Comparison of ENCODE assay signal across 19 mouse cellular contexts in genomic region chr16:18078314-18079015, GRCm38 (mm10). TPM values are rescaled to one million over a fixed set of nuclear protein-coding genes. Genes with fewer than 3 reads are reported as not detected.
A peak's percentile ranks its signal among the peaks of the same experiment; 100 is the strongest.
DNase-seq lines count a peak whose midpoint lies in the region; ATAC-seq lines count a peak whose summit lies in the region.
"Had no signal": no experiment of that assay in that cellular context is flagged by ENCODE, and none has a peak within 500 bp of the region (broad histone marks: within the 10 kb centered on the region; RNA-seq: fewer than 3 reads in every experiment).

No protein-coding gene starts in this region.

- peaks cover 3% of the 10 kb centered on the region; the same call in 1 of the 2 replicates for H3K36me3 ChIP-seq in heart, embryonic 10.5 days
- H3K36me3 ChIP-seq in heart, embryonic 11.5 days (ENCODE audit: control insufficient read depth, insufficient read depth, low read length): no peaks in the 10 kb centered on the region
- H3K36me3 ChIP-seq: forebrain, embryonic 15.5 days; heart, embryonic 13.5 days; hindbrain, embryonic 15.5 days had no signal

- H3K27ac ChIP-seq in heart, embryonic 10.5 days: no peak overlapping the region
- no peak overlapping the region for H3K27ac ChIP-seq in heart, embryonic 11.5 days (ENCODE audit: low read depth, low read length)
- H3K27ac ChIP-seq: embryonic facial prominence, embryonic 13.5 days; forebrain, embryonic 15.5 days; heart, embryonic 13.5 days; hindbrain, embryonic 15.5 days had no signal

- H3K4me2 ChIP-seq in heart, embryonic 11.5 days: no peak overlapping the region
- H3K4me2 ChIP-seq: embryonic facial prominence, embryonic 13.5 days; forebrain, embryonic 15.5 days; heart, embryonic 13.5 days; hindbrain, embryonic 15.5 days had no signal

- no peak overlapping the region for H3K9ac ChIP-seq in heart, embryonic 11.5 days (ENCODE audit: low read depth, low read length)
- H3K9ac ChIP-seq: embryonic facial prominence, embryonic 13.5 days; forebrain, embryonic 15.5 days; heart, embryonic 13.5 days; hindbrain, embryonic 15.5 days had no signal

- H3K4me1 ChIP-seq in heart, embryonic 10.5 days: peaks cover 8% of the 10 kb centered on the region; the same call in 1 of the 2 replicates
- H3K4me1 ChIP-seq in heart, embryonic 11.5 days (ENCODE audit: control insufficient read depth, insufficient read depth, low read length): 0 out of 2 replicates have a peak, but pooled peaks cover 3% of the 10 kb centered on the region
- H3K4me1 ChIP-seq: embryonic facial prominence, embryonic 13.5 days; forebrain, embryonic 15.5 days had no signal

- H3K27me3 ChIP-seq in heart, embryonic 10.5 days (ENCODE audit: insufficient read depth, poor library complexity, severe bottlenecking): no peaks in the 10 kb centered on the region
- no peaks in the 10 kb centered on the region for H3K27me3 ChIP-seq in heart, embryonic 11.5 days (ENCODE audit: control insufficient read depth, insufficient read depth, low read length)
- H3K27me3 ChIP-seq: embryonic facial prominence, embryonic 13.5 days; forebrain, embryonic 15.5 days; heart, embryonic 13.5 days; hindbrain, embryonic 15.5 days; Patski had no signal

- DNase-seq in heart, adult 11 months: peak; percentile 97
- DNase-seq in heart, embryonic 10.5 days (ENCODE audit: low spot score): no peak
- DNase-seq in heart, adult 9 months (ENCODE audit: low spot score in 2 of 2): peak; percentile 38 to 48
- DNase-seq in heart, postnatal 10 days: peak; percentile 47 to 68
- DNase-seq: adrenal gland, postnatal 25 days; cerebellum, adult 18-20 months; cerebellum, adult 9-11 months; cerebellum, postnatal 36 days; gastrocnemius, postnatal 36 days; kidney, adult 2 months had no signal

- H3K9me3 ChIP-seq in heart, embryonic 10.5 days: no peaks in the 10 kb centered on the region
- no peaks in the 10 kb centered on the region for H3K9me3 ChIP-seq in heart, embryonic 11.5 days (replicated peaks; ENCODE audit: control insufficient read depth, low read length)
- H3K9me3 ChIP-seq: embryonic facial prominence, embryonic 13.5 days; forebrain, embryonic 15.5 days; heart, embryonic 13.5 days; hindbrain, embryonic 15.5 days had no signal

- H3K4me3 ChIP-seq in heart, embryonic 10.5 days: no peak overlapping the region
- H3K4me3 ChIP-seq in heart, embryonic 11.5 days (ENCODE audit: low read depth, low read length): no peak overlapping the region
- H3K4me3 ChIP-seq: embryonic facial prominence, embryonic 13.5 days; forebrain, embryonic 15.5 days; heart, embryonic 13.5 days; hindbrain, embryonic 15.5 days had no signal

- intact Hi-C loops in heart, postnatal 10 days (cut with DNase I): no loop called here

- WGBS in heart, embryonic 10.5 days: 83% methylated on average over 5 of the region's 5 CpGs
- WGBS in heart, embryonic 11.5 days (ENCODE audit: insufficient replicate concordance): 78% methylated on average over 5 of the region's 5 CpGs

- ATAC-seq in heart, embryonic 11.5 days (replicated peaks; ENCODE audit: insufficient number of reproducible peaks, low FRiP score, low TSS enrichment): no peak
- ATAC-seq in erythroblast, adult 5-6 weeks (replicated peaks; ENCODE audit: low FRiP score, poor library complexity, severe bottlenecking): no peak
- ATAC-seq: forebrain, embryonic 15.5 days; intestine, embryonic 16.5 days had no signal

RNA-seq across cellular contexts. Expression of gene Prodh, which starts 11.5 kb away (rescaled TPM):
- 14.2 and 16.0 TPM in 2 replicates for polyA plus RNA-seq in heart, embryonic 10.5 days (2016; fragmentation: Nextera tagmentation; extraction: Ambion mirVana)
- polyA plus RNA-seq in heart, embryonic 11.5 days (2014; fragmentation: Nextera tagmentation; extraction: Ambion mirVana): 8.0 TPM in 2 replicates
- 10 to 100 TPM in 1 of 2 experiments, 1 to 10 TPM in 1; 6.4 to 11.4 TPM for total RNA-seq in heart, postnatal 10 days (2021)
- total RNA-seq in erythroblast, adult 5-6 weeks (2015; ENCODE audit: low replicate concordance): 3.3 and 6.3 TPM in 2 replicates
- total RNA-seq in erythroblast, adult 5-6 weeks (2017; ENCODE audit: low replicate concordance): 4.7 and 7.4 TPM in 2 replicates

RNA-seq across cellular contexts. Expression of gene Dgcr6, which starts 25.8 kb away (rescaled TPM):
- 73.8 and 97.3 TPM in 2 replicates for polyA plus RNA-seq in heart, embryonic 10.5 days (2016; fragmentation: Nextera tagmentation; extraction: Ambion mirVana)
- polyA plus RNA-seq in heart, embryonic 11.5 days (2014; fragmentation: Nextera tagmentation; extraction: Ambion mirVana): 64.3 and 64.7 TPM in 2 replicates
- 10 to 100 TPM; 42.8 to 47.4 TPM for total RNA-seq in heart, postnatal 10 days (2021)
- total RNA-seq in erythroblast, adult 5-6 weeks (2015; ENCODE audit: low replicate concordance): 0.96 and 7.9 TPM in 2 replicates
- total RNA-seq in erythroblast, adult 5-6 weeks (2017; ENCODE audit: low replicate concordance): 1.6 and 6.6 TPM in 2 replicates

RNA-seq across cellular contexts. Expression of gene Rtn4r, which starts 49.0 kb away (rescaled TPM):
- polyA plus RNA-seq in heart, embryonic 10.5 days (2016; fragmentation: Nextera tagmentation; extraction: Ambion mirVana): 0.31 and 0.79 TPM in 2 replicates
- 0.25 and 0.26 TPM in 2 replicates for polyA plus RNA-seq in heart, embryonic 11.5 days (2014; fragmentation: Nextera tagmentation; extraction: Ambion mirVana)
- total RNA-seq in heart, postnatal 10 days (2021): 1 to 10 TPM; 7.7 to 7.9 TPM
- total RNA-seq in erythroblast, adult 5-6 weeks (2015; ENCODE audit: low replicate concordance): 0.42 and 0.96 TPM in 2 replicates
- not detected in 2 replicates for total RNA-seq in erythroblast, adult 5-6 weeks (2017; ENCODE audit: low replicate concordance)
- total RNA-seq: adrenal gland, postnatal 25 days; MEL had no signal

Comparison
In these comparisons a context has a peak if more than half of its experiments do, and no peak if none do; other contexts are left out.
1. RNA of gene Dgcr6, which starts 25.8 kb away (total RNA-seq): 42.8 to 47.4 TPM in heart, postnatal 10 days; 0.96 to 7.9 TPM in erythroblast, adult 5-6 weeks; every median in the first group is over 4 times any median in the second.
2. RNA of gene Rtn4r, which starts 49.0 kb away (total RNA-seq): 7.7 to 7.9 TPM in heart, postnatal 10 days; 0.42 to 0.96 TPM in erythroblast, adult 5-6 weeks; every median in the first group is over 4 times any median in the second.